Mouse (Mus musculus) B cell, adult 67 days (primary cell): ENCODE results near the gene Nrl. TPM values are rescaled to one million over a fixed set of nuclear protein-coding genes. Genes with fewer than 3 reads are reported as not detected.

ENCODE experiments used
- total RNA-seq, 2 experiments: library from RNA; stranded (reverse); gene quantifications; 4 replicates each; pipeline ENCODE4 v1.2.4; 2023

Nrl gene
- total RNA-seq, result not detected

GRCm38 (mm10) chr14:55524785-55525184, at the start of gene Nrl:
TSS of gene Nrl (minus strand) at chr14:55524981.

GRCm38 (mm10) chr14:55560202-55561073, 35.7 kb upstream of the Nrl start, which contains the start of gene A730061H03Rik:
TSS of gene A730061H03Rik (minus strand) at chr14:55560406.

GRCm38 (mm10) chr14:55559799-55560201, 35.0 kb upstream of the Nrl start, which contains the start of gene Dcaf11:
TSS of gene Dcaf11 (plus strand) at chr14:55560006.

DNA sequence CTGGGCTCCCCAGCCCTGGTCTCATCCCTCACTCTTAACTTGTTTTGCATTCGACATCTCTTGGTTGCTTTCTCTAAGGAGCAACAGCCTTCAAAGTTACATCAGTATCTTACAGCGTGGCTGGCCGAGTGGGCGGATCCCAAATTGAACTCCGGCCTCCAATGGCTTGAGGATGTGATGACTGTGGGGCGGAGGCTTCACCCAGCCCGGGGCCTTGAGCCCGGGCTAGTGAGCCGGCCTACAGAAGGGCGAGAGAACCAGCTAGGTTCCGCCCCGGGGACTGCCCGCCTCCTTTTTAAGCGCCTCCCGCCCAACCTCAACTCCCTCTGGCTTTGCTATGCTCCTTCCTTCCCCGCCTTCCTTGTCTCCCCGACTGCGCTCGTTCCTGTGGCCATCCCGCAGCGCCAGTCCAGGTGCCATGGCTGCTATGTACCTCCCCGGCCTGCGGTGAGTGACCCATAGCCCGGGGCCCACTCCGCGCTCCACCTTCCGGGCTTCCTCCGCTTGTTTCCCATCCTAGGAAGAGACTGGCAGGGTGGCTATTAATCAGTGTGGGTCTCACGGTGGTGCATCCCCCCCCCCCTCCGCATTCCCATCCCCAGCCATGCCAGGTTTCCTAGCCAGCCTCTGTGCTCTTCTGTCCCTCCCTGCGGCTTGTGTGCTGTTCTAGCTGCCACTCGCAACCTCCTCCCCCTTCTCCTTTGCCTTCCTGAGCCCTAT, 15.4 kb upstream of the Nrl start, which contains the start of gene Pck2:
Gene Pck2 (plus strand): TSS at position 200 of the 720 bp plus-strand sequence.

DNA sequence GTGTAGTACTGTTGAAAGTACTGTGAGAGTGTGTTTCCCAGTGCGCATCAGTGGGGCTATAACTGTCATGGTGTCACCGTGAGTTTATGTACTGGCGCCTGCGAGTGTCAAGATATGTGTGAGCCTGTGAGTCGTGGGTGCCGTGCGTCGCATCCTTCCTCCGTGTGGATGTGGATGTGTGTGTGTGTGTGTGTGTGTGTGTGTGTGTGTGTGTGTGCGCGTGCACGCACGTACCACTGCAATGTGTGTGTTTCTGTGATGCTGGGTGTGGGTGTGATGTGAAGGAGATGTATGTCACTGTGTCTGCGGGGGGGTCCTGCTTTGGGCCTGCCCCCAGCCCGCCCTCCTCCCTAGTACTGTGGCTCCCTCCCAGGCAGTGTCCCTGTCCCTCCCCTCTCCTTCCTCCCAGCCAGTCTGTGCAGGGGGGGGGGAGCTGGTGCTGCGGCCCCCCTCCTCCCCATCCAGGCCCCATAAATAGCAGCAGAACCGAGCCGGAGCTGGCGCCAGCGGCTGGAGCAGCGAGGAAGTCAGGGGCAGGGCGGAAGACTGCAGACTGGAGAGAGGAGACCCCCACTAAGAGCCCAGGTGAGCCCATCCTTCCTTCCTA, 14.6 kb downstream of the Nrl start, which contains the start of gene Cpne6:
Gene Cpne6 (plus strand): TSS at position 321 of the 607 bp plus-strand sequence.

GRCm38 (mm10) chr14:55490361-55491201, 34.2 kb downstream of the Nrl start, which contains the start of gene Carmil3:
TSS of gene Carmil3 (plus strand) at chr14:55490651.

GRCm38 (mm10) chr14:55478651-55479599, 45.9 kb downstream of the Nrl start, which contains the start of gene Dhrs4:
TSS of gene Dhrs4 (plus strand) at chr14:55478758.

Other genes with a start within 250 kb of the Nrl start
- gene Dhrs4, start 46.2 kb downstream of the Nrl start, total RNA-seq, result 10 to 100 TPM; 22.3 to 32.4 TPM
- 1 to 10 TPM; 4.1 to 5.0 TPM for gene Carmil3, start 34.3 kb downstream of the Nrl start, total RNA-seq
- gene Cpne6, start 14.5 kb downstream of the Nrl start, total RNA-seq, result not detected
- gene Pck2, start 15.3 kb upstream of the Nrl start, total RNA-seq, result 10 to 100 TPM; 64.0 to 67.0 TPM
- gene Dcaf11, start 35.0 kb upstream of the Nrl start, total RNA-seq, result 10 to 100 TPM; 86.0 to 92.9 TPM
- gene A730061H03Rik, start 35.4 kb upstream of the Nrl start, total RNA-seq, result 10 to 100 TPM in 1 of 2 experiments, 1 to 10 TPM in 1; 8.3 to 10.5 TPM
- gene Fitm1, start 50.6 kb upstream of the Nrl start, total RNA-seq, result not detected
- gene Psme1, start 53.1 kb upstream of the Nrl start, total RNA-seq, result 100 to 1,000 TPM; 235 to 258 TPM
- 1 to 10 TPM; 5.3 to 5.5 TPM for gene Emc9, start 60.3 kb upstream of the Nrl start, total RNA-seq
- 100 to 1,000 TPM; 310 to 354 TPM for gene Psme2, start 66.1 kb upstream of the Nrl start, total RNA-seq
- gene Rnf31, start 66.7 kb upstream of the Nrl start, total RNA-seq, result 100 to 1,000 TPM; 122 to 132 TPM
- gene Irf9, start 78.6 kb upstream of the Nrl start, total RNA-seq, result 100 to 1,000 TPM in 1 of 2 experiments, 10 to 100 TPM in 1; 96.0 to 123 TPM
- 1 to 10 TPM in 1 of 2 experiments, under 1 TPM in 1; 0.92 to 1.3 TPM for gene Rec8, start 93.1 kb upstream of the Nrl start, total RNA-seq
- 10 to 100 TPM; 60.2 to 61.5 TPM for gene Ipo4, start 111.0 kb upstream of the Nrl start, total RNA-seq
- gene Gm49378, start 112.9 kb upstream of the Nrl start, total RNA-seq, result 1 to 10 TPM; 1.7 to 3.5 TPM
- gene Tm9sf1, start 118.8 kb upstream of the Nrl start, total RNA-seq, result 10 to 100 TPM; 46.3 to 48.5 TPM
- gene Tssk4, start 125.2 kb upstream of the Nrl start, total RNA-seq, result 1 to 10 TPM; 2.9 to 4.8 TPM
- gene Mdp1, start 135.5 kb upstream of the Nrl start, total RNA-seq, result 10 to 100 TPM; 47.2 to 57.2 TPM
- gene Gmpr2, start 147.0 kb upstream of the Nrl start, total RNA-seq, result 10 to 100 TPM; 28.5 to 30.2 TPM
- 100 to 1,000 TPM; 171 to 189 TPM for gene Nedd8, start 147.1 kb upstream of the Nrl start, total RNA-seq
- gene Tinf2, start 156.8 kb upstream of the Nrl start, total RNA-seq, result 100 to 1,000 TPM; 130 to 157 TPM
- 1 to 10 TPM; 1.8 to 2.0 TPM for gene Tgm1, start 188.9 kb upstream of the Nrl start, total RNA-seq
- 10 to 100 TPM; 81.0 to 97.5 TPM for gene Rabggta, start 197.3 kb upstream of the Nrl start, total RNA-seq
- gene Dhrs1, start 220.7 kb upstream of the Nrl start, total RNA-seq, result 10 to 100 TPM; 25.6 to 29.9 TPM
- 10 to 100 TPM; 32.3 to 39.4 TPM for gene Nop9, start 220.7 kb upstream of the Nrl start, total RNA-seq
- not detected for gene Cideb, start 233.5 kb upstream of the Nrl start, total RNA-seq
- gene Ltb4r2, start 236.4 kb upstream of the Nrl start, total RNA-seq, result under 1 TPM; 0.52 to 0.53 TPM
- not detected for gene Ltb4r1, start 241.0 kb upstream of the Nrl start, total RNA-seq